Mouse (Mus musculus) 3134 (cell line): Measurements from ENCODE around the gene Zfp184.

Source experiments
- DNase-seq: peaks from one replicate; pipeline ENCODE4 v3.0.0-alpha.2; 2011; ENCODE audit warnings: low spot score; ENCODE audit not compliant: insufficient read length; ENCODE audit errors: extremely low read depth

Zfp184 gene

GRCm38 (mm10) chr13:21919836-21920431 is 25.0 kb upstream of the Zfp184 start:
- no peak for DNase-seq

DNA sequence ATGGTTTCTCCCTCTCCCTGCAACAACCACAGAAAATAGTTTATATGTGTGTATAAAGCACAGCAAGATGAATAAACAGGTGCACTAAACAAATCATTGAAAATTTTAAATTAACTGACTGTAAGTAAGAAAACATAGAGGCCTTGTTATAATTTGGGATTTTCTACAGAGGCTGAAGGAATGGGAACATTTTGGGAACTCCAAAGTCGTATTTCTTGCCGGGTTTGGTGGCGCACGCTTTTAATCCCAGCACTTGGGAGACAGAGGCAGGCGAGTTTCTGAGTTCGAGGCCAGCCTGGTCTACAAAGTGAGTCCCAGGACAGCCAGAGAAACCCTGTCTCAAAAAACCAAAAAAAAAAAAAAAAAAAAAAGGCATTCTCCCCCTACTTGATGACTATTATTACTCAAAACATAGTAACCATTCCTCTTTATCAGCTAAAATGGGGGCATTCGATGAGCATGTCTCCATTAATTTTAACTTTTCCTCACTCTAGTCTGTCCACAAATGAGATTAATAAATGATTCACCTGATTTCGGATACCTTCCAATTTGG is 24.1 kb upstream of the Zfp184 start:
- DNase-seq = no peak

DNA sequence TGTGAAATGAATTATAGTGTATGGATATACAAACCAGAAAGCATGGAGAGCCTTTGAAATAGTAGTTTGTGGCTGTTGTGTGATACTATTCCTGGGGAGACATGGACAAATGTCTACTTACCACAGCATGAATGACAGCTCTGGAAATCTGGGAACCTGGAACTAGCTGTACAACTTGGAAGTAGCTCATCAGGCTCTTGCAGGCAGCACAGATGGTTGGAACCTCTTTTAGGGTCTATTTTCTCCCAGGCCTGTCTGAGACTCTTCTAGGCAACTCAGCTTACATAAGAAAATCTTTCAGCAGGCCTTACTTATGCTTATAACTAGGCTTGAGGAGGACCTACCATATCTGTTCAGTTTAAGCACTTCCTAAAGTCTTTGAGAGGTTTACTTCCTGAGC is 21.5 kb upstream of the Zfp184 start:
- DNase-seq = no peak

DNA sequence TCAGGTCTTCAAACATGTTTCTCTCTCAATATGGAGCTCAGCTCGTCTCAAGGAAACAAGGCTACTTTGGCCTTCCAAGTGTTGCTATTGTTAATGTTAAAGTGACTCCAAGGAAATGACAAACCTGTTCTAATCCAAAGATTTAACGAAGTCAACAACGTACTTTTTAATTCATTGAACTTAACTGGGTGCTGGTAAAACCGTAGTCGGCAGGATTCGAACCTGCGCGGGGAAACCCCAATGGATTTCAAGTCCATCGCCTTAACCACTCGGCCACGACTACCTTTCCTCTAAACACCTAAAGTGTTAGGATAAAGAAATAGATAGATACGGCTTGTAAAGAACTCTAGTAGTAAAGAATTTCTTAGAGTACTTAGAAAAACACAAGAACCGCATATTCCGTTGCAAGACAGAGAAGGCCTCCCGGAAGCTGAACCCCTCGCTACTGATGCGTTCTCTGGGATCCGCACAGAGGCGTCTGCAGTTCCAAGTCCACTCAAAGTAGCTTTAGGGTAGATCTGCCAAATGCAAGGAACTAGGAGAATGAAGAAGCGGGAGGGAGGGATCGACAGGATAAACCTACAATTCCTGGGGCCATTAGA is 20.1 kb upstream of the Zfp184 start:
- DNase-seq = peak; percentile 52

- DNase-seq = peak; percentile 32
These were observed 13.9 kb upstream of the Zfp184 start for GRCm38 (mm10) chr13:21930981-21931380.

GRCm38 (mm10) chr13:21931740-21932139 is 13.2 kb upstream of the Zfp184 start:
- no peak for DNase-seq

GRCm38 (mm10) chr13:21933626-21934548 is 11.0 kb upstream of the Zfp184 start:
- DNase-seq = peak; percentile 30

GRCm38 (mm10) chr13:21934982-21935791 is 9.7 kb upstream of the Zfp184 start:
- peak; percentile 73 for DNase-seq

DNA sequence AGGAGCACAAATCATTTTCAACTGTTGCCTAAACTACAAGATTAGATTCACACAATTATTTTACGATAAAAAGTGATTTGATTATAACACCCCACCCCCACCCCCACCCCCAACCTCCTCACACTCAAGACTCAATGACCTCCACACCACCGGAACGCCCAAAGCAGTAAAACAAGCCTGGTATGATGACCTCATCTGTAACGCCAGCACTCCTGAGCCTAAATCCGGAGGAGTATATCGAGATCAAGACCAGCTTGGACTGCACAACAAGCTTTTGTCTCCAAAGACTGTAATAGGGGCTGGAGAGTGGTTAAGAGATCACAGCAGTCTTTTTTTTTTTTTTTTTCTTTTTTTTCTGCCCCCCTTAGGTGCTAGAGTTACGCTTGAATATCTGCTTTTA is 9.1 kb upstream of the Zfp184 start:
- DNase-seq = peak; percentile 26

GRCm38 (mm10) chr13:21936968-21937367 is 7.9 kb upstream of the Zfp184 start:
- DNase-seq = no peak

DNA sequence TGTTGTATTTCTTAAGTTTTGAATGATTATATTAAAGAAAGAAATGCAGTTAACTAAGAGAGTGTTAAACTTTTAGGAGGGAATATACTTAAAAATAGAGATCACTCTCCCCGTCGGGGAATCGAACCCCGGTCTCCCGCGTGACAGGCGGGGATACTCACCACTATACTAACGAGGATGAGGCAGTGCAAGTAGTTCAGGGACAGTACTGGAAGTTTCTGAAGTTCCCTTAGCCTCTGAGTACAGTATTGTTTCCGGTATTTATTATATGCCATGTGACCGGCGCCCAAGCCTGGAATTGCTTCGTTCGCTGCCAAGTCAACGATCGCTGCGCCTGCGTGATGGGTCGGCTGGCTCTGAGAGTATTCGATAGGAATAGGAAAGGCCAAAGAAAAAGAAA is 4.7 kb upstream of the Zfp184 start:
- DNase-seq = peak; percentile 84

- DNase-seq = peak; percentile 69
These were observed 4.0 kb upstream of the Zfp184 start for GRCm38 (mm10) chr13:21940811-21941321.

DNA sequence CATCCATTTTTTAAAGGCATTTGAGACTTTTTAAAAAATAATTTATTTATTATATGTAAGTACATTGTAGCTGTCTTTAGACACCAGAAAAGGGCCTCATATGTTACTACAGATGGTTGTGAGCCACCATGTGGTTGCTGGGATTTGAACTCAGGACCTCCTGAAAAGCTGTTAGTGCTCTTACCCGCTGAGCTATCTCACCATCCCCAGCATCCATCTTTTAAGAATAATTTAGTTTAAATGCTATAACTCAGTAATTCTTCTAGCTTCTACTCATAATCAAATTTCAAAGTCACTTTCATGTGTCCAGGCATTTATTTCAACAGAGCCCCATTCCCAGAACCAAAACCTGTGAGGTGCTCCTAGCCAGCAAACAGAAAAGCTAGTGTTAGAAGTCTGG is 1.2 kb upstream of the Zfp184 start:
- DNase-seq = peak; percentile 27

GRCm38 (mm10) chr13:21944592-21944925 is 335 bp upstream of the Zfp184 start:
- no peak for DNase-seq

DNA sequence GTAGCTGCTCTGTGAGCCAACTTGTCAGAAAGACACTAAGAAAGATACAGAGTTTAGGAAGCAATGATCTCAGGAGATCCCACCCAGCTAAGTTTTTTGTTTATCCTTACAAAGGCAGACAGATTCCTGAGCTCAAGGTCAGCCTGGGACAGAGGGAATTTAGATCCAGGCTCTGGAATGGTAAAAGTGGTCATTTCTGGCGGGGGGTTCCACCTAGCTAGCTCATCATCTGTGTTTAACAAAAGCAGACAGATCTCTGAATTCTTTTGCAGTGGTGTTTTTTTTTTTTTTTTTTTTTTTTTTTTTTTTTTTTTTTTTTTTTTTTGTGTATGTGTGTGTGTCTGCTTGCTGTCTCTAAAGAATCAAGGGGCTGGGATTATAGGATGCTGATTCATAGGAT is 24.4 kb downstream of the Zfp184 start:
- DNase-seq = no peak

DNA sequence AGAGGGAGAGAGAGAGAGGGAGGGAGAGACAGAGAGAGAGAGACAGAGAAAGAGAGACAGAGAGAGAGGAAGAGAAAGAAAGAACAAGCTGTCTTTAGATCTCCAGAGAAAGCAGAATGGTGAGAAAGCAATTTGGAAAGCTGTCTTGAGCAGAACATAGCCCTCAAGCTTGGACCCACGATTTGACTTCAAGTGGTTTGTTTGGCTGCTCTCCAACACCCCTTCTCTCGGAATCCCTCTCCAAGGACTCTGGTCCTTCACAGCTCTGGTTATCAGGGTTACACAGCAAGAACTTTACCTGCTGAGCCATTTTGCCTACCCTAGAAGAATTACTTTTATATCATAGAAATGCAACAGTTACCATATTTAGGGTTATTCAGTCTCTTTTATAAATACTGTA is 24.9 kb downstream of the Zfp184 start:
- no peak for DNase-seq

DNA sequence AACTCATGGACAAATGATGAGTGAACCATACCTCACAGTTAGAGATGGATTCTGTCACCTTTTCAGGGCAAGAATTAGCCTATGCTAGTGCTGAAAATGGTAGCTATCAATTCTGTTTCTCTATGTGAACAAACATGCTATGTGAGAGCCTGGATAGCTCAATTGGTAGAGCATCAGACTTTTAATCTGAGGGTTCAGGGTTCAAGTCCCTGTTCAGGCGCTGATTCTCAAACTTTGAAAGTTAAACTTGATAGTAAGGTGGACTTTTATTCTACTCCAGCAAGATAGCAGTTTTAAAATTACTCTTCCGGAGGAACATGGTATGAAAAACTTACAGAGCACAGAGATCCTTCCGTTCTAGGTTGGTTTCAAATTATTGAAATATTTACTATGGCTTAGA is 26.7 kb downstream of the Zfp184 start:
- DNase-seq = peak; percentile 20

- DNase-seq = peak; percentile 89
These were observed 29.4 kb downstream of the Zfp184 start for GRCm38 (mm10) chr13:21974221-21974725.

DNA sequence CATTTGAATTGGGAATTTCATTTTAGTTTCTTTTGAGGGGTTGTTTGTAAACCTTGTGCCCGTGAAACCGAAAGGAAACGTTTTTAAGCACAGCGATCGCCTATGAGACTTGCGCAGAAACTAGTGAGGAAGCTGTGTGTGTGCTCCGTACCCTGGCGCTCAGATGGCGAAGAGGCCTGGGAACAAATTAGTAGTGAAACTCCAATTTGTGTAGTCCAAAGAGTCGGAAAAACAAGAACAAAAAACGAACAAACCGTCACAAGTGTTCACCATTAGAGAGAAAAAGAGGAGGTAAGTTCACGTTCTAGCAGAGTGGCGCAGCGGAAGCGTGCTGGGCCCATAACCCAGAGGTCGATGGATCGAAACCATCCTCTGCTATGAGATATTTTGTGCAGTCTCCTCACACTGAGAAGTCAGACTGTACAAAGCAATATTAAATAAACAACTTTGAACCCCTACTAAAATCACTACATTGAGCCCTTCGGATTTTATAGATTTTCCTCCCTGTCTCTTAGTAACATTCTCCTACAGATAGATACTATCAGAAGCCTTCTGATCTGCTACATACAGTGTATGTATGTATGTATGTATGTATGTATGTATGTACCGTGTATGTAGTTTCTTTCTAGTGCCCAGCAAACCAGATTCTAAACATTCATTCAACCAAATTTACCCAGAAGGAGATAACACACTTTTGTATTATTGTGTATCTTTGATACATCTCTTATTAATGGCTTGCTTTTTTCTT is 30.0 kb downstream of the Zfp184 start:
- peak; percentile 76 for DNase-seq
